Mouse (Mus musculus) brown adipose tissue, adult 24 weeks (tissue): ENCODE measurements around the gene Cracr2b. TPM values are rescaled to one million over a fixed set of nuclear protein-coding genes. Genes with fewer than 3 reads are reported as not detected.
A peak's percentile ranks its signal among the peaks of the same experiment; 100 is the strongest.

ENCODE experiments used
- H3K27ac ChIP-seq: fragments of 200-500 bp; replicated peaks from 2 replicates; pipeline ENCODE4 v1.5.1; 2012; ENCODE audit warnings: low read depth, mild to moderate bottlenecking, low read length
- H3K4me1 ChIP-seq: fragments of 200-500 bp; 2 replicates; pipeline ENCODE4 v1.6.1; 2012; ENCODE audit warnings: low read length, mixed read lengths; ENCODE audit not compliant: control insufficient read depth, insufficient read depth, insufficient read length
- H3K4me3 ChIP-seq: fragments of 200-500 bp; 2 replicates; pipeline ENCODE4 v1.5.1; 2012; ENCODE audit warnings: low read depth, mild to moderate bottlenecking, low read length, moderate library complexity; ENCODE audit not compliant: insufficient read depth
- polyA plus RNA-seq: library from polyadenylated mRNA; stranded (reverse); fragments of >200 nt; gene quantifications from 2 replicates; pipeline ENCODE4 v1.2.4, GENCODE M21; 2012; ENCODE audit not compliant: missing spikeins, insufficient read depth, insufficient read length

Gene Cracr2b
- 9.8 and 11.8 TPM in 2 replicates for polyA plus RNA-seq

- peak within 1 kb of the TSS; percentile 66 for H3K4me3 ChIP-seq
- H3K4me1 ChIP-seq: peaks cover 25% of the 10 kb centered on the region
- peak within 1 kb of the TSS; percentile 90 for H3K27ac ChIP-seq
Observed at GRCm38 (mm10) chr7:141460391-141461113, at the start of gene Cracr2b. Gene Cracr2b (plus strand): TSS chr7:141461094.

DNA sequence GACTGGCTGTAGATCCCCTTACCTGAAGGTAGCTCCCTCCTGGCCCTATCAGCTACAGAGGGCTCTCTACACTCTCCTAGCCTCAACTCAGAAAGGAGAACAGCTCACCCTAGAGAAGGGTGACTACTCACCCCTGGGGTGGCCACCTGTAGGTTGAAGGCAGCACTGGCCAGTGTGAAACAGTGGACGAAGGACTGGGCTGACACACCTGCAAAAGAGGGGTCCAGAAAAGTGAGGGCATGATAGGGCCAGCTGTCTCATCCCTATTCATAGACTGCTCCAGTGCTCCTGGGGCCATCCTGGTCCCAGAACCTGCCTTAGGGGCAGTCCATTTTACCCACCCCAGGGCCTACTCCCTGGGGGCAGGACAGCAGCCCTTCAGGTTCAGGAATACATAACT, 49.2 kb upstream of the Cracr2b start:
- no peaks in the 10 kb centered on the region for H3K4me1 ChIP-seq
- no peak overlapping the region for H3K4me3 ChIP-seq
- H3K27ac ChIP-seq: no peak overlapping the region

GRCm38 (mm10) chr7:141413331-141413730, 47.6 kb upstream of the Cracr2b start:
- no peaks in the 10 kb centered on the region for H3K4me1 ChIP-seq
- H3K4me3 ChIP-seq: peak overlapping the region; percentile 82
- H3K27ac ChIP-seq: peak overlapping the region; percentile 60

GRCm38 (mm10) chr7:141413809-141414584, 46.9 kb upstream of the Cracr2b start, which contains the start of gene Gatd1:
Gene Gatd1 (minus strand): TSS chr7:141414136.
- no peaks in the 10 kb centered on the region for H3K4me1 ChIP-seq
- peak within 1 kb of the TSS; percentile 83 for H3K27ac ChIP-seq
- H3K4me3 ChIP-seq: peak within 1 kb of the TSS; percentile 82

DNA sequence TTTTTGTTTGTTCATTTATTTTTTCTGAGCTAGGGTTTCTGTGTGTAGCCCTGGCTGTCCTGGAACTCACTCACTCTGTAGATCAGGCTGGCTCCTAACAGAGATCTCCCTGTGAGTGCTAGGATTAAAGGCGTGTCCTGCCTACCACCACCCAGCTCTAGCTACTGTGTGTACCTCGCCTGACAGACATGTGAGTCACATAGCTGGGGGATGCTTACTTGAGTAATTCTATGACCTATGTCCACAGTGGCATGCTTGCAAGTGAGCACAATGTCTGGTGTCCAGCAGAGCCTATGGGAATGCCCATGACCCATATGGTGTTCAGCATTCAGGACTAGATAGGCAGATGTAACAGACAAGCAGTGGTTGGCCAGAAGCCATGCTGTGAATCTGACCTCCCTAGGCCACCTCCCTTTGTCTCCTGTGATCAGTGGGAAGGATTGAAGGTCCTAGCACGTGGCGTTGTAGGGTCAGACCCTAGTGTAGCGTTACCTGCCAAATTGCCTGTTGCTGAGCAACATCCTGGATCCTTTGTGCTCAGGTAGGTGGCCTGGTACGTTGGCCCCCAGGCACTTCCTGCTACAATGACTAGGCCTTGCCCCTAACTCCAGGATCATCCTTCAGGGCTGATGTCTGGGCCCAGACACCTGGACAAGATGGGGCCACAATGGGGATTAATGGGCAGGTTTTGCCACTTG, 44.6 kb upstream of the Cracr2b start:
- H3K4me1 ChIP-seq: no peaks in the 10 kb centered on the region
- no peak overlapping the region for H3K4me3 ChIP-seq
- no peak overlapping the region for H3K27ac ChIP-seq

- Histone ChIP-seq H3K4me1 (no peaks in the 10 kb centered on the region), H3K4me3 (no peak overlapping the region), H3K27ac (no peak overlapping the region)
Observed at GRCm38 (mm10) chr7:141417731-141418681, 42.9 kb upstream of the Cracr2b start.

DNA sequence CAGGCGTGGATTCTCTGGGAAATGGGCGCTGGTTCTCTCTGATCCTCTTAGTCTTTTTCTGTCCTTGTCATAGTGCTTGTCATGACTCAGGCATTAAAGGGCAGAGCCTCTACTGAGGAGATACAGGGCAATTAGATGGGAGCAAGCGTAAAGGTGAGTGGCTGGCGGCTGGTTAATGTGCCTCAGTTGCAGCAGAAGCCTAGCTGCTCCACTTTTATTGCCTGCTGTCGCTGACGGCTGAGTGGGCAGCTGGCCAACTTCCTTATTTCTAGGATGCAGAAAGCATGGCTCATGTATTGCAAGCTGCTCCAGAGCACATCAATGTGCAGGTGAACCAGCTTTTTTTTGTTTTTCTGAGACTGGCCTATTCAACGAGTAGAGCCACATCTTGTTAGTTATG, 41.9 kb upstream of the Cracr2b start:
- no peak overlapping the region for H3K27ac ChIP-seq
- H3K4me1 ChIP-seq: no peaks in the 10 kb centered on the region
- H3K4me3 ChIP-seq: no peak overlapping the region

- H3K4me3 ChIP-seq: no peak overlapping the region
- no peaks in the 10 kb centered on the region for H3K4me1 ChIP-seq
- H3K27ac ChIP-seq: no peak overlapping the region
Observed at GRCm38 (mm10) chr7:141420030-141420702, 40.7 kb upstream of the Cracr2b start.

DNA sequence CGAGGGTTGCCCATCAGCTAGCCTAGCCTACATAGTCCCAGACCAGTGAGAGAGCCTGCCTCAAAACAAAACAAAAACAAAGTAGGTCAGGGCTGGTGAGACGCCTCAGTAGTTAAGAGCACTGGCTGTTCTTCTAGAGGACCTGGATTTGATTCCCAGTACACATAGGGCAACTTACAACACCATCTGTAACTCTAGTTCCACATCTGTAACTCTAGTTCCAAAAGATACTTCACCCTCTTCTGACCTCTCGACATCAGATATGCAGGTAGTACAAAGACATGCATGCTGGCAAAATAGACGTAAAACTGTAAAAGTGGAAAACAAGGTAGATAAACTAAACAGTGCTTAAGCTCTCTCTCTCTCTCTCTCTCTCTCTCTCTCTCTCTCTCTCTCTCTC, 37.1 kb upstream of the Cracr2b start:
- no peak overlapping the region for H3K27ac ChIP-seq
- 0 out of 2 replicates have a peak, but pooled peaks cover 1% of the 10 kb centered on the region for H3K4me1 ChIP-seq
- H3K4me3 ChIP-seq: no peak overlapping the region

DNA sequence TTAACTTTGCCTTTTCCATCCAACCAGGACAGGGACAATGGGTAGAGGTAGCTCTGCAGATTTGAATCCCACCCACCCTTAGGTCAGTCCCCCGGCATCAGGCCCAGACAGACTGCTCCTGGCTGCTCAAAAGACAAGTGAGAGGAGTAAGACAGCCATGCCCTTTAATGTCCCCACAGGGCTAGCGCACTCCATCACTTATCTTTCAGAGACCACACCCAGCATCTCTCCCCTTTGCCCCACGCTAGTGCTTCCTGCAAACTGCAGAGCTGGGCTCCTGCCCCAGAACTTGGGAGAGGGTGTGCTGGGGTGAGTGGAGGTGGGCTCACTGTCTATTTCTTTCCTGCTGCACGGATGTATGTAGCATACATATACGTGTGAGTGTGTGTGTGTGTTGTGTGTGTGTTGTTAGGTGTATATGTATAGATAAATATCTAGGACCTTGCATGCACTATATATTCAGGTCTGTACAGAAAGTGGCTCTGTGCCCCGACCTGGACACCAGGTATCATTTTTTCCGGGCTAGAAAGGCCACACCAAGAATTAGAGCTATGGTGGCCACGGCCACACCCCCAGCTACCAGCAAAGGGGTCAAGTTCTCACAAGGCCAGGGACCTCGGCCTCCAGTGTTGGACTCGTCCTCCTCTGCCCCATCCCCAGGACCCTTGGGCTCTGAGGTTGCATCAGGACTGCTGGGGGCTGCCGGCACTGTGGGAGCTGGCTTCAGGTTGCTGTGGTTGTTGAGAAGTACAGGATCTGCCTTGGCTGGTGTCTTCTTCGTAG, 33.8 kb upstream of the Cracr2b start:
- H3K4me1 ChIP-seq: peaks cover 8% of the 10 kb centered on the region; the same call in 1 of the 2 replicates
- H3K27ac ChIP-seq: no peak overlapping the region
- no peak overlapping the region for H3K4me3 ChIP-seq

DNA sequence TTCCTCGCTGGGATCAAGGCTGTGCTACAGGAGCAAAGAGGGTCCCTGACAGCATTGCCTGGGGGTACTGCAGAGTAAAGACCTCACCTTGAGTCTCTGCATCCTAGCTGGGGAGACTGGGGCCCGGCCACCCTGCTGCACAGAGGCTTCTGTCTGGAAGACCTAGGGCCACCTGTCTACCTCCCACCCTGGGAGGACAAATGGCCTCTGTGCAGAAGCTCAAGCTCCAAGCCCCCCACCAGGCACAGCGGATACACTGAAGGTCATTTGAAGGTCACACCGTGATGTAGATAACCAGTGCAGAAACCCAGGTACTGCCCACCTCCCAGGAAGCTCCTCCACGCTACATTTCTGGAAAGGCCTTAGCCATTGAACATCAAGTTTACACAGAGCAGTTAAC, 32.2 kb upstream of the Cracr2b start:
- H3K27ac ChIP-seq: no peak overlapping the region
- H3K4me3 ChIP-seq: no peak overlapping the region

DNA sequence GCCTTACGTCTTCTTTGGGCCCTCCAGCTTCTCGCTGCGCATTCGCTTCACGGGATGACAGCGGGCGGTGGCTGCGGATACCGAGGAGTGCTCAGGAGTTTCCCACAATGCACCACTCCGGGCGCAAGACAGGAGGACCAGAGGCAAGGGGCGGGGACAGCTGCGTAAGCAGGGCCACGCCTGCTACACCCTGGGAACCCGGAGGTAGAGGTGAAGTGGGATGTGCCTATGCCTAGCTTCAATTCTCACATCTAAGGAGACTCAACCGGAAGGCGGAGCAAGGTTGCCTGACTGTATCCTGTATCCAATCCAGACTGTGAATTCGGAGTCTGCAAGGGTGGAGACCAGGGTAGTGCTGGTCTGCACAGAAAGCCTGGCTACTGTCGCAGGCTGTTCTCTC, 31.6 kb upstream of the Cracr2b start, which contains the start of gene Cend1:
Gene Cend1 (minus strand): TSS at position 182 of the 400 bp plus-strand sequence.
- Histone ChIP-seq H3K27ac (no peak within 1 kb of the TSS), H3K4me3 (peak within 1 kb of the TSS; percentile 16; the same call in 1 of the 2 replicates), H3K4me1 (peaks cover 11% of the 10 kb centered on the region; the same call in 1 of the 2 replicates)

More for the DNA sequence above, 32.2 kb upstream of the Cracr2b start:
- peaks cover 8% of the 10 kb centered on the region; the same call in 1 of the 2 replicates for H3K4me1 ChIP-seq
